In genomic region chr10:70152190-70152743, GRCm38 (mm10) we compare ENCODE assay signal across 10 mouse cellular contexts. TPM values are rescaled to one million over a fixed set of nuclear protein-coding genes. Genes with fewer than 3 reads are reported as not detected.
DNase-seq lines count a peak whose midpoint lies in the region; ATAC-seq and TF ChIP-seq lines count a peak whose summit lies in the region.
"Had no signal": no experiment of that assay in that cellular context is flagged by ENCODE, and none has a peak within 500 bp of the region (broad histone marks: within the 10 kb centered on the region; RNA-seq: fewer than 3 reads in every experiment).

No protein-coding gene starts in this region.

- peak overlapping the region; percentile 39 for H3K4me2 ChIP-seq in heart, postnatal 0 days (ENCODE audit: low read depth, low read length)
- no peak overlapping the region for H3K4me2 ChIP-seq in limb, embryonic 15.5 days

- H3K4me1 ChIP-seq in heart, postnatal 0 days (ENCODE audit: control insufficient read depth, insufficient read depth) = peaks cover 19% of the 10 kb centered on the region
- peaks cover 38% of the 10 kb centered on the region for H3K4me1 ChIP-seq in limb, embryonic 15.5 days

- TF ChIP-seq EP300 in heart, postnatal 0 days (IDR thresholded peaks at IDR 0.05; ENCODE audit: low read depth) = no peak

- H3K9ac ChIP-seq in heart, postnatal 0 days (replicated peaks; ENCODE audit: low read depth, low read length) = no peak overlapping the region
- H3K9ac ChIP-seq in limb, embryonic 15.5 days = no peak overlapping the region

- H3K27ac ChIP-seq in heart, postnatal 0 days (ENCODE audit: low read depth) = 0 out of 2 replicates have a peak overlapping the region, but pooled peaks have one; percentile 24
- peak overlapping the region; percentile 54; the same call in 1 of the 2 replicates for H3K27ac ChIP-seq in limb, embryonic 15.5 days

- no peaks in the 10 kb centered on the region for H3K9me3 ChIP-seq in heart, postnatal 0 days (replicated peaks; ENCODE audit: control insufficient read depth, low read length)
- H3K9me3 ChIP-seq in limb, embryonic 15.5 days = peaks cover 3% of the 10 kb centered on the region; the same call in 1 of the 2 replicates

- 23% methylated on average over 12 of the region's 12 CpGs for WGBS in heart, postnatal 0 days
- WGBS in limb, embryonic 15.5 days = 17% methylated on average over 12 of the region's 12 CpGs

- no peak for TF ChIP-seq CTCF in heart, postnatal 0 days (IDR thresholded peaks at IDR 0.05; ENCODE audit: low read depth)

- peaks cover 45% of the 10 kb centered on the region for H3K36me3 ChIP-seq in heart, postnatal 0 days (replicated peaks; ENCODE audit: control insufficient read depth, insufficient read depth, low read length)
- peaks cover 31% of the 10 kb centered on the region for H3K36me3 ChIP-seq in limb, embryonic 15.5 days

- ATAC-seq in heart, postnatal 0 days (ENCODE audit: insufficient read depth, low read depth) = no peak; the same call in 1 of the 2 replicates
- ATAC-seq in limb, embryonic 15.5 days (ENCODE audit: insufficient number of reproducible peaks, low FRiP score, low TSS enrichment, low read depth) = no peak
- ATAC-seq in monocyte, adult 5-6 weeks (replicated peaks; ENCODE audit: insufficient number of reproducible peaks, low FRiP score, low TSS enrichment, poor library complexity, severe bottlenecking) = no peak

- H3K4me3 ChIP-seq in heart, postnatal 0 days (ENCODE audit: low read depth, low read length) = no peak overlapping the region
- no peak overlapping the region for H3K4me3 ChIP-seq in limb, embryonic 15.5 days
- H3K4me3 ChIP-seq: myocyte had no signal

- H3K27me3 ChIP-seq in heart, postnatal 0 days (ENCODE audit: control insufficient read depth, insufficient read depth, low read length) = no peaks in the 10 kb centered on the region
- no peaks in the 10 kb centered on the region for H3K27me3 ChIP-seq in limb, embryonic 15.5 days

- peak; percentile 28 for DNase-seq in thymus, postnatal 14 days
- no peak for DNase-seq in thymus, adult 18-20 months
- no peak for DNase-seq in heart, postnatal 0 days (ENCODE audit: low spot score)
- peak; percentile 27 for DNase-seq in thymus, postnatal 25 days
- no peak for DNase-seq in layer of hippocampus, adult 18-20 months (ENCODE audit: low spot score in 2 of 2)
- DNase-seq in cerebellum, postnatal 36 days = no peak
- DNase-seq: cerebellum, postnatal 14 days had no signal

RNA-seq across cellular contexts. Expression of gene Mrln, which starts 52.2 kb away (rescaled TPM):
- total RNA-seq in heart, postnatal 0 days (2014; rRNA removed; ENCODE audit: low replicate concordance) = not detected in 2 replicates
- 0.51 TPM in 1 of 2 replicates, not detected in the other for polyA plus RNA-seq in heart, postnatal 0 days (2015; fragmentation: Nextera tagmentation; extraction: Ambion mirVana)
- polyA plus RNA-seq in limb, embryonic 15.5 days (2015; fragmentation: Nextera tagmentation; extraction: Ambion mirVana) = 16.1 and 40.2 TPM in 2 replicates
- total RNA-seq in layer of hippocampus, adult 18-20 months (2021) = not detected
- total RNA-seq in monocyte, adult 5-6 weeks (2017) = not detected in 3 replicates

RNA-seq across cellular contexts. Expression of gene Ccdc6, which starts 55.3 kb away (rescaled TPM):
- 10.4 and 24.2 TPM in 2 replicates for total RNA-seq in heart, postnatal 0 days (2014; rRNA removed; ENCODE audit: low replicate concordance)
- 7.7 and 7.8 TPM in 2 replicates for polyA plus RNA-seq in heart, postnatal 0 days (2015; fragmentation: Nextera tagmentation; extraction: Ambion mirVana)
- 17.2 and 18.2 TPM in 2 replicates for polyA plus RNA-seq in limb, embryonic 15.5 days (2015; fragmentation: Nextera tagmentation; extraction: Ambion mirVana)
- 10 to 100 TPM; 72.0 to 73.6 TPM for total RNA-seq in layer of hippocampus, adult 18-20 months (2021)
- total RNA-seq in monocyte, adult 5-6 weeks (2017) = 9.9 to 21.5 TPM (median 17.3 TPM) in 3 replicates

Comparison
In these comparisons a context has a peak if more than half of its experiments do, and no peak if none do; other contexts are left out.
1. DNase-seq: peak in thymus, postnatal 14 days (single experiment) and thymus, postnatal 25 days (single experiment); none in thymus, adult 18-20 months (0 of 2), heart, postnatal 0 days (single experiment), layer of hippocampus, adult 18-20 months (0 of 2) and cerebellum, postnatal 36 days (0 of 2).